Mouse (Mus musculus): ENCODE data around the gene Mgat3. TPM values are rescaled to one million over a fixed set of nuclear protein-coding genes. Genes with fewer than 3 reads are reported as not detected.

The Mgat3 gene
- 100 to 1,000 TPM; 109 to 115 TPM for total RNA-seq (2021)
- long read RNA-seq, experiment 1, full-length matches to known transcripts = 36 of 62 reads
- long read RNA-seq, experiment 1, partial matches to known transcripts = 24 of 62 reads
- long read RNA-seq, experiment 1, other reads (novel, unspliced or antisense) = 2 of 62 reads
- long read RNA-seq, experiment 2, full-length matches to known transcripts = 35 of 72 reads
- long read RNA-seq, experiment 2, partial matches to known transcripts = 37 of 72 reads
- long read RNA-seq, experiment 2, other reads (novel, unspliced or antisense) = 0 of 72 reads

GRCm38 (mm10) chr15:80173001-80173771, at the start of gene Mgat3:
Gene Mgat3, plus strand, starts transcription at chr15:80173721.
- DNase-seq (ENCODE audit: low spot score in 2 of 2) = peak; percentile 28 to 40
- peak within 1 kb of the TSS; percentile 100 for H3K27ac ChIP-seq
- H3K4me3 ChIP-seq = peak within 1 kb of the TSS; percentile 90
- no peak for TF ChIP-seq CTCF (conservative IDR thresholded peaks at IDR 0.05)

DNA sequence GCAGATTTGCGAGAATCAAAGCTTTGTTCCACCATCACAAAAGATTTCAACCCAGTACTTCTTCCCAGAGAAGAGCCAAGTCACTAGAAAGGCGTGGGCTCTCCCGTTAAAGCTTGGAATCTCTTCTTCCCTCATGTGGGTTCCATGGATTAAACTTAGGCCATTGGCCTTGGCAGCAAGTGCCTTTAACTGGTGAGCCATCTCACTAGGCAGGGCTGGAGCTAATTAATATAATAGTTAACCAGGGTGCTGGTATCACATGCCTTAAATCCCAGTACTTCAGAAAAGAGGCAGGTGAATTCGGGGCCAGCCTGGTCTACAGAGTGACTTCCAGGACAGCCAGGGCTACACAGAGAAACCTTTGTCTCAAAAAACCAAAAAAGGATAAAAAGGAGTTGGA, 48.9 kb upstream of the Mgat3 start:
- TF ChIP-seq CTCF (conservative IDR thresholded peaks at IDR 0.05) = no peak
- Histone ChIP-seq H3K27ac (no peak overlapping the region), H3K4me3 (no peak overlapping the region)
- no peak for DNase-seq (ENCODE audit: low spot score in 2 of 2)

DNA sequence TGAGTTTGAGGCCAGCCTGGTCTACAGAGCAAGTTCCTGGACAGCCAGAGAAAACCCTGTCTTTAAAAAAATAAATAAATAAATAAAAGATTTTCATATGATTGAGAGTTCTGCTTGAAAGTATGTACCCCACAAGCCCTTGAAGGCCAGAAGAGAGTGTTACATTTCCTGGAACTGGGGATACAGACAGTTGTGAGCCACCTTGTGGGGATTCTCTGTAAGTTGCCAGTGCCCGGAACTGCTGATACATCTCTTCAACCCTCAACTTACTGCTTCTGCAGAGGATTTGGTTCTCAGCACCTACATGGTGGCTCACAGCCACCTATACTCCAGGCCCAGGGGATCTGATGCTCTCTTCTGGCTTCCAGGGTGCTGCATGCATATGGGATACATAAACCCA, 46.3 kb upstream of the Mgat3 start:
- H3K4me3 ChIP-seq = no peak overlapping the region
- TF ChIP-seq CTCF (conservative IDR thresholded peaks at IDR 0.05) = peak; percentile 70

GRCm38 (mm10) chr15:80129982-80130381, 43.5 kb upstream of the Mgat3 start:
- no peak for TF ChIP-seq CTCF (conservative IDR thresholded peaks at IDR 0.05)

More for the DNA sequence above, 46.3 kb upstream of the Mgat3 start:
- no peak for DNase-seq (ENCODE audit: low spot score in 2 of 2)
- no peak overlapping the region for H3K27ac ChIP-seq

GRCm38 (mm10) chr15:80130689-80131088, 42.8 kb upstream of the Mgat3 start:
- DNase-seq (ENCODE audit: low spot score in 2 of 2) = no peak
- TF ChIP-seq CTCF (conservative IDR thresholded peaks at IDR 0.05) = no peak
- no peak overlapping the region for H3K27ac ChIP-seq
- H3K4me3 ChIP-seq = no peak overlapping the region

More at GRCm38 (mm10) chr15:80129982-80130381, 43.5 kb upstream of the Mgat3 start:
- no peak overlapping the region for H3K27ac ChIP-seq
- no peak overlapping the region for H3K4me3 ChIP-seq
- DNase-seq (ENCODE audit: low spot score in 2 of 2) = no peak

DNA sequence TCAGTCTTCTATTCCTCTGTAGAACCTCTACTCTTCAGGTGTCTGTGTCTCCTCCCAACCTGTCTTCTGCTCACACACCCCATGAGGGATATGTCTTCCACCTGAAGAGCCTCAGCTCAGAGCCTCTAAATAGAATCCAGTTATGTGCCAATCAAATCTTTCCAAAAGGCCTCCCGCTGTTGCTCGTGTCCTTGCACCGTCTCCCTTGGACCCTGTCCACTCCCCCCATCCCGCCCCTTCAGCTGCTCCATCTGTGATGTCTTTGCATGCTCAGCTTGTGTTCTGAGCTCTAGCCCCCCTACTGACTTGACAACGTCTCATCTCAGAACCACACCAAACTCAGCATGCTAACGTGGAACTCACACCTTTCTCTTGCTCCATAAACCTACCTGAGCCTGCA, 42.1 kb upstream of the Mgat3 start:
- DNase-seq (ENCODE audit: low spot score in 2 of 2) = no peak
- no peak overlapping the region for H3K4me3 ChIP-seq
- no peak overlapping the region for H3K27ac ChIP-seq
- TF ChIP-seq CTCF (conservative IDR thresholded peaks at IDR 0.05) = no peak

- TF ChIP-seq CTCF (conservative IDR thresholded peaks at IDR 0.05) = no peak
- peak overlapping the region; percentile 99; the same call in 1 of the 2 replicates for H3K27ac ChIP-seq
- no peak for DNase-seq (ENCODE audit: low spot score in 2 of 2)
- peak overlapping the region; percentile 93 for H3K4me3 ChIP-seq
These were observed 41.1 kb upstream of the Mgat3 start for GRCm38 (mm10) chr15:80132452-80132851.

DNA sequence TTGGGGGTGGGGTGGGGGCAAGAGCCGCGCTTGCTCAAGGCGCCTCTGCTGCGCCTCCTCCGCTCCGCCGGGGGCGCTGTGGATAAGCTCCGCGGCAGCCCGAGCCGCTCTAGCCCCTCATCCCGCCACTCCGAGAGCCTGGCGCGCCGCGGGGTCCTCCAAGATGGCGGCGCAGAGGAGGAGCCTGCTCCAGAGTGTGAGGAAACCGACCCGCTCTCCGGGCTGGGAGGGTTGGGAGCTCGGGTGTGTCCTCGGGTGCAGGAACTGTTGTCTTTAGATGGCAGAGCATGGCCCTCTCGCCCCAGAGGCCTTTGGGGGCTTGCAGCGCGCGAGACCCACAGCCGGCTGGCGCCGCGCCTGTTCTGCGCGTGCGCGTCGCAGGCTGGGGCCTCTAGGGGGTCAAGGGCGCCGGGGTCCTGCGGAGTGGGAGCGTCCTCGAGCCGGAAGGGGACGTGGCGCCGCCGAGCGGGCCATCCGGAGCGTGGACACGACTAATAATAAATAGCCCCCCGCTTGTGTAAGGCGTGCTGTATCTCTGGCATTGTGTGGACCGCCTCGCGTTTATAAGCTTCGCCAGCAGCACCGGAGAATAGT, 40.4 kb upstream of the Mgat3 start, which contains the start of gene Tab1:
Tab1 (plus strand) TSS at position 135 of the 594 bp plus-strand sequence.
- TF ChIP-seq CTCF (conservative IDR thresholded peaks at IDR 0.05) = peak; percentile 93
- DNase-seq (ENCODE audit: low spot score in 2 of 2) = peak; percentile 91 to 94
- H3K4me3 ChIP-seq = peak within 1 kb of the TSS; percentile 93
- peak within 1 kb of the TSS; percentile 99 for H3K27ac ChIP-seq

GRCm38 (mm10) chr15:80133682-80134449, 39.7 kb upstream of the Mgat3 start:
- DNase-seq (ENCODE audit: low spot score in 2 of 2) = no peak
- H3K27ac ChIP-seq = peak overlapping the region; percentile 99
- H3K4me3 ChIP-seq = peak overlapping the region; percentile 93
- no peak for TF ChIP-seq CTCF (conservative IDR thresholded peaks at IDR 0.05)

DNA sequence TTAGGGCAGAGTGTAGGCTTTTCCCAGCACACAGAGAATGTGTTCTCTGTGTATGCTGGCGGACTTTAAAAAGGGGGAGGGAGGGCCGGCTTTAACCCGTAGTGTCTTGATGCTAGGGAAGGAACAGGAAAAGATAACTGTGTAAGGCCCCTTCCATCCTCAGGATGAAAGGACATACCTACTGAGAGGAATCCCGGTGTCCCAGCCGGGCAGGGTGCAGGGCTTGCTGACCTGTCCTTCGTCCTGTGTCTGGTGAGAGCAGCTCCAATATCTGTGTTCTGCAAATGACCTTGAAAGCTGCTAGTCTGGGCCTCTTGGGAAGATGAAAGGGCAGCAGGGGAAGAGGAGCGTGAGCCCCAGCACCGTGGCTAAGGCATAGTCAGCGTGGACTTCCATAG, 39.1 kb upstream of the Mgat3 start:
- H3K27ac ChIP-seq = peak overlapping the region; percentile 99

DNA sequence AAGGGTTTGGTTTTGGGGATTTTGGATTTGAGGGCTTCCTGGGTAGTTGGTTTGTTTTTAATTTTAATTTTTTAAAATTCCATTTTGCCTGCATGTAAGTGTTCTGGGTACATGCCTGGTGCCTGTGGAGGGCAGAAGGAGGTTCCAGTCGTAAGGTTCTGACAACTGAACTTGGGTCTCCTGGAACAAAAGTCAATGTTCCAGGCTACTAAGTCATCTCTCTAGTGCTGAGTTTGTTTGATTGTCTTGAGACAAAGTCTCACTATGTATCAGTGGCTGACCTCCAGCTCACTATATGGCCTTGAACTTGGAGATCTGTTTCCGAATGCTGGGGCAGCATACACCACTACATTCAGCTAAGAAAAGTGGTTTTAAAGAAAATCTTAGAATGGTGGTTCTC, 38.0 kb upstream of the Mgat3 start:
- no peak overlapping the region for H3K27ac ChIP-seq
- H3K4me3 ChIP-seq = no peak overlapping the region
- DNase-seq (ENCODE audit: low spot score in 2 of 2) = no peak
- no peak for TF ChIP-seq CTCF (conservative IDR thresholded peaks at IDR 0.05)

More for the DNA sequence above, 39.1 kb upstream of the Mgat3 start:
- no peak for DNase-seq (ENCODE audit: low spot score in 2 of 2)
- TF ChIP-seq CTCF (conservative IDR thresholded peaks at IDR 0.05) = no peak
- peak overlapping the region; percentile 93 for H3K4me3 ChIP-seq

DNA sequence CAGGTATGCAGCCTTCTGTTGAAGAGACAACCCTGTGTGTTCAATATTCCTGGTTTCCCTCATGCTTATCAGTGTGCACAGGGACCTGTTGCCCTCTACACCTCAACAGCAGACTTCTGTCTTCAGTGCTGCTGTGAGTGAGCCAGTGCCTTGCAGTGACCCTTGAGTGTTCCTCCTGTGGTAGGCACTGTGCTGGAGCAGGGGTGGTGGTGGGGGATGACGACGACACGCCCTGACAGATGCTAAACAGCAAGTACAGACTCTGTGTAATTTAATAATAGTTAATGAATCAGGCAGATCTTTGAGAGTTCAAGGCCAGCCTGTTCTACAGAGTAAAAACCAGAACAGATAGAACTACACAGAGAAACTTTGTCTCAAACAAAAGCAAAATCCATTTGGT, 36.9 kb upstream of the Mgat3 start:
- Histone ChIP-seq H3K4me3 (no peak overlapping the region), H3K27ac (peak overlapping the region; percentile 84)
- DNase-seq (ENCODE audit: low spot score in 2 of 2) = no peak
- no peak for TF ChIP-seq CTCF (conservative IDR thresholded peaks at IDR 0.05)
